Mouse (Mus musculus): ENCODE results near the gene Mipep.

DNA sequence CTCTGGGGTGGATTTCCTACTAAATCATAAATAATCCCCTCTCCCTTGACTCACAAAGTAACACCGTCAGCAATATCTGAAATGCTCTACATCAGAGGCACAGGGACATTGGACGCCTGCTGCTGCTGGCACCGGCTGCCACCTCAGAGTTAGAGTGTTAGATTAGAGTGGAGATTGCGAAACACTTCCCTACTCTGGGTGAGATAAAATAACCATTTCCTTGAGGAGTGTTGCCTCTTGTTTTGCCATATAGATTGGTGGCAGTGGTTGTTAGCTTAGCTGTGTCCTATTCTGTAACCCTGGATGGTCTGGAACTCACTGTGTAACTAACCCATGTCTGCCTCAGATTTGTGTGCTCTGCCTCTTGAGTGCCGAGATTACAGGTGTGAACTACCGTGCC, 39.2 kb upstream of the Mipep start:
- TF ChIP-seq HCFC1 (IDR thresholded peaks at IDR 0.05; ENCODE audit: borderline replicate concordance, insufficient read depth, low read length) (no peak), CHD2 (IDR thresholded peaks at IDR 0.05; ENCODE audit: low read depth, low read length) (no peak), ZC3H11A (IDR thresholded peaks at IDR 0.05; ENCODE audit: borderline replicate concordance, low read depth, low read length) (no peak), MAFK (IDR thresholded peaks at IDR 0.05; ENCODE audit: insufficient read depth, low read depth, low read length) (no peak)
